Mouse (Mus musculus): ENCODE results near the gene Abcb1a. TPM values are rescaled to one million over a fixed set of nuclear protein-coding genes. Genes with fewer than 3 reads are reported as not detected.

Abcb1a gene
- polyA plus RNA-seq, 1 experiment, result 0.89 TPM

DNA sequence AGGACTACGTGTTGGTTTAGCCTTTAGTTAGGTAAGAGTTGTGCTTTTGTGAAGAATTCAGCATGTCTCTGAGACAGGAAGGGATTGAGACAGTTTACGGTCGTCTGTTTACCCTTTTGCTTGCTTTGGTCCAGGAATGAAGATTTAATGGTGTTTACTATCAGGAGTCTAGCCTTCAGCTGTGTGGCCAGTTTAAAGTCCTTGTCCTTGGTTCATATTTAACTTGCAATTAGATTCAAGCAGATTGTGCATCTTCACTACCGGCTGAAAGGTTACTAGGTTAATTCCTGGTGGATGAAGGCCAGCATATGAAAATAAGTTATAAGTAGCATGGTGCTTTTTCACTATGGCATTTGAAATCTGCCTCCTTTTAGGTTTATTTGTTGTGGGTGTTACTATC, 132.4 kb downstream of the Abcb1a start:
- no peak for TF ChIP-seq POLR2AphosphoS2 (IDR thresholded peaks at IDR 0.05; ENCODE audit: insufficient read length, low read depth)
- no peak for TF ChIP-seq USF1 (IDR thresholded peaks at IDR 0.05; ENCODE audit: low read depth)
- TF ChIP-seq MYOG (IDR thresholded peaks at IDR 0.05; ENCODE audit: control insufficient read depth in 1 of 3, insufficient read depth in 1 of 3, insufficient read length in 2 of 3, low read depth in 2 of 3), result no peak
- no peak for TF ChIP-seq REST (IDR thresholded peaks at IDR 0.05; ENCODE audit: insufficient read depth, insufficient read length)
- TF ChIP-seq E2F4 (IDR thresholded peaks at IDR 0.05; ENCODE audit: insufficient read depth), result no peak
- no peak for TF ChIP-seq POLR2A (IDR thresholded peaks at IDR 0.05; ENCODE audit: insufficient read length, low read depth)
- TF ChIP-seq SRF (IDR thresholded peaks at IDR 0.05; ENCODE audit: control insufficient read depth, insufficient read length, low read depth), result no peak
- no peak for TF ChIP-seq TCF12 (IDR thresholded peaks at IDR 0.05; ENCODE audit: insufficient read depth, poor library complexity, severe bottlenecking)
- TF ChIP-seq MAX (IDR thresholded peaks at IDR 0.05; ENCODE audit: low read depth), result no peak
- TF ChIP-seq MYOD1 (IDR thresholded peaks at IDR 0.05; ENCODE audit: control insufficient read depth in 1 of 3, insufficient read length in 2 of 3, low read depth in 2 of 3), result no peak
- no peak for TF ChIP-seq CEBPB (IDR thresholded peaks at IDR 0.05; ENCODE audit: insufficient read depth, poor library complexity, severe bottlenecking)
- no peak for TF ChIP-seq TCF3 (IDR thresholded peaks at IDR 0.05; ENCODE audit: insufficient read length, low read depth)
- H3K27me3 ChIP-seq (ENCODE audit: control insufficient read depth, insufficient read depth, insufficient read length), result no peaks in the 10 kb centered on the region
- no peaks in the 10 kb centered on the region for H3K79me2 ChIP-seq (ENCODE audit: control insufficient read depth, insufficient read depth)
- H3K4me2 ChIP-seq (ENCODE audit: low read depth), result no peak overlapping the region
- H3K36me3 ChIP-seq (ENCODE audit: control insufficient read depth, insufficient read depth), result no peaks in the 10 kb centered on the region
- no peak overlapping the region for H3ac ChIP-seq (ENCODE audit: control insufficient read depth, insufficient read length)
- no peak overlapping the region for H3K4me3 ChIP-seq

Other genes with a start within 250 kb of the Abcb1a start
- gene Dbf4, start 237.4 kb upstream of the Abcb1a start, polyA plus RNA-seq (2012; fragmentation: generic; extraction: Trizol), result 8.3 TPM
- gene Slc25a40, start 237.2 kb upstream of the Abcb1a start, polyA plus RNA-seq (2012; fragmentation: generic; extraction: Trizol), result 4.5 TPM
- gene Rundc3b, start 37.1 kb upstream of the Abcb1a start, polyA plus RNA-seq (2012; fragmentation: generic; extraction: Trizol), result not detected
- gene Abcb1b, start 138.1 kb downstream of the Abcb1a start, polyA plus RNA-seq (2012; fragmentation: generic; extraction: Trizol), result 6.8 TPM
- 0.04 TPM for gene Abcb4, start 233.6 kb downstream of the Abcb1a start, polyA plus RNA-seq (2012; fragmentation: generic; extraction: Trizol)